Mouse (Mus musculus) MEL (cell line): ENCODE results near the gene Fam102b. TPM values are rescaled to one million over a fixed set of nuclear protein-coding genes. Genes with fewer than 3 reads are reported as not detected.

ENCODE experiments used
- DNase-seq: peaks from one replicate; pipeline ENCODE4 v3.0.0; 2011; ENCODE audit warnings: low read depth, low spot score
- H3K27ac ChIP-seq: 2 replicates; pipeline ENCODE4 v1.5.1; 2012; ENCODE audit warnings: low read depth, mild to moderate bottlenecking, control low read depth, low read length, moderate library complexity; ENCODE audit not compliant: control insufficient read depth
- H3K27me3 ChIP-seq, 2 experiments: fragments of 150-350 bp in 1 of 2; sonication (generic) in 1 of 2; 2 replicates each; pipeline ENCODE4 v1.6.1; 2012; ENCODE audit warnings: low read length in 2 of 2, mild to moderate bottlenecking in 2 of 2, improper control_type of control experiment in 1 of 2, moderate library complexity in 1 of 2; ENCODE audit not compliant: insufficient read depth in 2 of 2, control insufficient read depth in 1 of 2
- H3K36me3 ChIP-seq, 2 experiments: 2 replicates each; pipeline ENCODE4 v1.6.1; 2012 to 2014; ENCODE audit warnings: low read length in 2 of 2, improper control_type of control experiment in 1 of 2, inconsistent platforms in 1 of 2, mild to moderate bottlenecking in 1 of 2; ENCODE audit not compliant: insufficient read depth in 2 of 2, control insufficient read depth in 1 of 2
- H3K4me1 ChIP-seq, 2 experiments: fragments of 150-350 bp in 1 of 2; sonication (generic) in 1 of 2; 2 replicates each; pipeline ENCODE4 v1.6.1; 2012; ENCODE audit warnings: low read length in 2 of 2, improper control_type of control experiment in 1 of 2, mild to moderate bottlenecking in 1 of 2; ENCODE audit not compliant: insufficient read depth in 2 of 2, control insufficient read depth in 1 of 2
- H3K4me3 ChIP-seq, 2 experiments: fragments of 150-350 bp in 1 of 2; sonication (generic) in 1 of 2; 2 replicates each; pipeline ENCODE4 v1.5.1; 2012; ENCODE audit warnings: low read depth in 2 of 2, low read length in 2 of 2, mild to moderate bottlenecking in 2 of 2, moderate library complexity in 2 of 2, control low read depth in 1 of 2, improper control_type of control experiment in 1 of 2; ENCODE audit not compliant: control insufficient read depth in 1 of 2, insufficient read depth in 1 of 2
- H3K79me2 ChIP-seq: 2 replicates; pipeline ENCODE4 v1.6.1; 2012; ENCODE audit warnings: mild to moderate bottlenecking, low read length, moderate library complexity; ENCODE audit not compliant: control insufficient read depth, poor library complexity, insufficient read depth
- H3K9ac ChIP-seq: 2 replicates; pipeline ENCODE4 v1.6.1; 2012; ENCODE audit warnings: low read depth, mild to moderate bottlenecking, control low read depth, low read length, moderate library complexity; ENCODE audit not compliant: control insufficient read depth, poor library complexity, severe bottlenecking
- H3K9me3 ChIP-seq: fragments of 150-350 bp; sonication (generic); replicated peaks from 2 replicates; pipeline ENCODE4 v1.6.1; 2012; ENCODE audit warnings: mild to moderate bottlenecking, low read length, improper control_type of control experiment, moderate library complexity; ENCODE audit not compliant: insufficient read depth
- BHLHE40 ChIP-seq: IDR thresholded peaks from 2 replicates; pipeline ENCODE4 v1.6.1; 2012; ENCODE audit warnings: low read depth, mild to moderate bottlenecking, inconsistent platforms, low read length, improper control_type of control experiment, borderline replicate concordance
- CTCF ChIP-seq, 3 experiments: IDR thresholded peaks in 2 of 3; conservative IDR thresholded peaks in 1 of 3; 2 replicates each; pipeline ENCODE4 v1.5.1; 2011 to 2012; ENCODE audit warnings: low read length in 3 of 3, low read depth in 2 of 3, mild to moderate bottlenecking in 2 of 3, improper control_type of control experiment in 1 of 3, inconsistent platforms in 1 of 3, mixed read lengths in 1 of 3, moderate library complexity in 1 of 3; ENCODE audit not compliant: control insufficient read depth in 1 of 3, insufficient read depth in 1 of 3, poor library complexity in 1 of 3, severe bottlenecking in 1 of 3
- E2F4 ChIP-seq: IDR thresholded peaks from 2 replicates; pipeline ENCODE4 v1.6.1; 2011; ENCODE audit warnings: low read depth, low read length, improper control_type of control experiment, borderline replicate concordance
- ETS1 ChIP-seq: IDR thresholded peaks from 2 replicates; pipeline ENCODE4 v1.6.1; 2012; ENCODE audit warnings: low read depth, mild to moderate bottlenecking, inconsistent platforms, low read length, improper control_type of control experiment, moderate library complexity
- GABPA ChIP-seq: IDR thresholded peaks from 2 replicates; pipeline ENCODE4 v1.6.1; 2012; ENCODE audit warnings: low read depth, mild to moderate bottlenecking, inconsistent platforms, low read length, improper control_type of control experiment, moderate library complexity
- GATA1 ChIP-seq: IDR thresholded peaks from 2 replicates; pipeline ENCODE4 v1.6.1; 2011; ENCODE audit warnings: low read depth, low read length, improper control_type of control experiment
- HCFC1 ChIP-seq: IDR thresholded peaks from 2 replicates; pipeline ENCODE4 v1.6.1; 2012; ENCODE audit warnings: low read depth, mild to moderate bottlenecking, inconsistent platforms, low read length, improper control_type of control experiment, moderate library complexity
- MAFK ChIP-seq: IDR thresholded peaks from 2 replicates; pipeline ENCODE4 v1.6.1; 2011; ENCODE audit warnings: low read depth, mild to moderate bottlenecking, low read length, improper control_type of control experiment, borderline replicate concordance
- MXI1 ChIP-seq: IDR thresholded peaks from 2 replicates; pipeline ENCODE4 v1.6.1; 2011; ENCODE audit warnings: mild to moderate bottlenecking, low read depth, low read length, improper control_type of control experiment
- NELFE ChIP-seq: IDR thresholded peaks from 2 replicates; pipeline ENCODE4 v1.6.1; 2011; ENCODE audit warnings: low read depth, low read length, improper control_type of control experiment
- POLR2AphosphoS2 ChIP-seq: IDR thresholded peaks from 2 replicates; pipeline ENCODE4 v1.6.1; 2011; ENCODE audit warnings: low read length, improper control_type of control experiment
- RCOR1 ChIP-seq: IDR thresholded peaks from 2 replicates; pipeline ENCODE4 v1.6.1; 2012; ENCODE audit warnings: low read depth, mild to moderate bottlenecking, inconsistent platforms, low read length, improper control_type of control experiment
- TAL1 ChIP-seq: IDR thresholded peaks from 2 replicates; pipeline ENCODE4 v1.6.1; 2012; ENCODE audit warnings: mild to moderate bottlenecking, inconsistent platforms, low read length, moderate library complexity, mixed read lengths
- UBTF ChIP-seq: IDR thresholded peaks from 2 replicates; pipeline ENCODE4 v1.6.1; 2012; ENCODE audit warnings: low read depth, mild to moderate bottlenecking, inconsistent platforms, low read length, improper control_type of control experiment, moderate library complexity, borderline replicate concordance; ENCODE audit not compliant: insufficient read depth
- USF2 ChIP-seq, 2 experiments: IDR thresholded peaks; 2 replicates each; pipeline ENCODE4 v1.6.1; 2011 to 2012; ENCODE audit warnings: improper control_type of control experiment in 2 of 2, low read length in 2 of 2, borderline replicate concordance in 1 of 2, inconsistent platforms in 1 of 2, low read depth in 1 of 2, mild to moderate bottlenecking in 1 of 2; ENCODE audit not compliant: insufficient read depth in 1 of 2
- ZC3H11A ChIP-seq: IDR thresholded peaks from 2 replicates; pipeline ENCODE4 v1.6.1; 2012; ENCODE audit warnings: low read depth, mild to moderate bottlenecking, inconsistent platforms, low read length, improper control_type of control experiment
- ZNF384 ChIP-seq: IDR thresholded peaks from 2 replicates; pipeline ENCODE4 v1.6.1; 2012; ENCODE audit warnings: low read depth, mild to moderate bottlenecking, inconsistent platforms, low read length, improper control_type of control experiment
- polyA plus RNA-seq, 2 experiments: library from polyadenylated mRNA; stranded (reverse) in 1 of 2; unstranded in 1 of 2; fragments of >175 nt in 1 of 2; fragments of >200 nt in 1 of 2; gene quantifications; 2 replicates each; pipeline versions ENCODE4 v1.2.1 to v1.2.4; 2012; ENCODE audit warnings: low replicate concordance in 2 of 2, low read depth in 1 of 2; ENCODE audit not compliant: insufficient read length in 2 of 2, insufficient read depth in 1 of 2, missing spikeins in 1 of 2
- total RNA-seq: library from RNA; depleted of rRNA; stranded (reverse); fragments of 300-350 nt; gene quantifications from 2 replicates; pipeline ENCODE4 v1.2.3, GENCODE M21; 2012

Fam102b gene
- total and polyA plus RNA-seq, 3 experiments: 10.4 to 26.9 (median 14.1) TPM

GRCm38 (mm10) chr3:108940001-108940633 is 87.3 kb downstream of the Fam102b start, which contains the start of gene Gm9857:
Gm9857 (minus strand) TSS chr3:108940445.
- no peak within 1 kb of the TSS for H3K9ac ChIP-seq
- H3K79me2 ChIP-seq: no peaks in the 10 kb centered on the region
- DNase-seq: no peak
- no peaks in the 10 kb centered on the region for H3K9me3 ChIP-seq
- TF ChIP-seq ETS1 (no peak), RCOR1 (no peak), BHLHE40 (no peak), GABPA (no peak), MAFK (no peak), CTCF (IDR thresholded peaks at IDR 0.05 in 2 of 3, conservative IDR thresholded peaks at IDR 0.05 in 1 of 3; ENCODE audit: control insufficient read depth in 1 of 3, insufficient read depth in 1 of 3, low read depth in 2 of 3, low read length in 3 of 3, poor library complexity in 1 of 3, severe bottlenecking in 1 of 3) (no peak), TAL1 (no peak), MXI1 (no peak), ZNF384 (no peak), POLR2AphosphoS2 (no peak), E2F4 (no peak), USF2 (IDR thresholded peaks at IDR 0.05; ENCODE audit: borderline replicate concordance in 1 of 2, insufficient read depth in 1 of 2, low read depth in 1 of 2, low read length in 2 of 2) (no peak), UBTF (no peak)
- no peak within 1 kb of the TSS for H3K27ac ChIP-seq
- H3K4me1 ChIP-seq: no peaks in the 10 kb centered on the region
- H3K27me3 ChIP-seq: no peaks in the 10 kb centered on the region
- no peaks in the 10 kb centered on the region for H3K36me3 ChIP-seq
- no peak within 1 kb of the TSS for H3K4me3 ChIP-seq

DNA sequence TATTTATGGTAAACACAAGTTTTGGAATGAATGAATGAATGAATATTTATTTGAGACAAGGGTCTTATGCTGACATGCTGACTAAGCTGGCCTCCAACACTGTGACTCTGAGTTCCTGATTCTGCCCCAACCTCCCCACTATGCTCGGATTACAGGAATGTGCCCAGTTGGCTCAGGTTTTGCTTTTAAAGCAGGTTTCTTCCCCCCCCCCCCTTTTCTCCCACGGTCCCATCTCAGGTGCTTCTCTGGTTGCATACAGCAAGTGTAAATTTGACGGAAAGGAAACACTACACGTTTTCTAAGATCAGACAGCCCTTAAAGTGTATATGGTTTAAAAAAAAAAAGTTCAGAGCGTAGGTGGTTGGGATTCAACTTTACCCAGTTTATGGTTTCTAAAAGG is 87.8 kb downstream of the Fam102b start, which contains the start of gene Henmt1:
Gene Henmt1, plus strand, starts transcription at position 301 of the 400 bp plus-strand sequence.
- DNase-seq: no peak
- Histone ChIP-seq H3K36me3 (no peaks in the 10 kb centered on the region), H3K4me1 (no peaks in the 10 kb centered on the region), H3K27ac (no peak within 1 kb of the TSS), H3K9ac (no peak within 1 kb of the TSS), H3K9me3 (no peaks in the 10 kb centered on the region), H3K4me3 (no peak within 1 kb of the TSS), H3K27me3 (peaks cover 0 to under 1% of the 10 kb centered on the region in 2 experiments; a peak in 1 of 4 replicates), H3K79me2 (no peaks in the 10 kb centered on the region)
- no peak for TF ChIP-seq NELFE
- TF ChIP-seq GATA1: no peak
- TF ChIP-seq HCFC1: no peak
- TF ChIP-seq BHLHE40: no peak
- TF ChIP-seq TAL1: no peak
- no peak for TF ChIP-seq ZC3H11A
